Mouse (Mus musculus) monocyte, adult 2 months (primary cell): ENCODE measurements at regions not wholly inside any gene's neighbourhood (a gene's known extent, or its start where the extent isn't known, plus 50 kb on each side); places are given as distances from the start of the nearest gene placed in this dataset.
"Not testable (repeated sequence)": the region's sequence is repeated elsewhere in the genome, so short reads cannot be mapped to it uniquely, and the experiment has no call there.

Source experiments
- DNase-seq, 2 experiments: peaks; one replicate each; pipeline ENCODE4 v3.0.0; 2022; ENCODE audit warnings: low spot score in 2 of 2, low read depth in 1 of 2

DNA sequence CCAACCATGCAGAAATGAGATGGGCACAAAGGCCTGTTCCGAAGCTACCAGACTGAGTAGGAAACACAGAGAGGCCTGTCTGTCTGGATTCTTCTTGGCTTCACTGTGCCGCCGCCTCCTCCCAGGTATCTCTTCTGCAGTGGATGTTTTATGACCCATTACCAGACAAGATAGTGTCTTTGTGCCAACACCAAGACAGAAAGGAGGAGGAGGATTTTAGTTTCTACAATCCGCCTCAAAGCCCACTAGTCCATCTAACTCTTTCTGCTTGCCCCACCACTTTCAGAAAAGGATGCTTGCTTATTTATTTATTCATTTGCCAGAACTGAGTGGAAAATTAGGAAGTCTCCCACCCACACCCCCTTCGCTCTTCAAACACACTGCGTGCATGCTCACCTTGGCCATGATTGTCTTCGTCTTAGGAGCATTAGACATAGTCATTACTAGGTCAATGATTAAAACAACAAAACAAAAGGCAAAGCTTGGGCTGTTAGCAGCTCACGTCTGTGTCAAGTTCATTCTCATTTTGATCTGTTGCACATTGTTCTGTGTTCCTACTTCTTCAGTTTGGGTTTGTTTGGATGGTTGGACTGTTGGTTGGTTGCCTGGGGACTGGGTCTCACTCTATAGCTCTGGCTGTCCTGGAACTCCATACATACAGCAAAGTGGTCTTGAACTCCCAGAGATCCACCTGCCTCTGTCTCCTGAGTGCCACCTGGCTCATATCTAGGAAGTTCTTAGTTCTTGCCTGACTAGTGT is 61.7 kb upstream of the Cpm start:
- no peak for DNase-seq

DNA sequence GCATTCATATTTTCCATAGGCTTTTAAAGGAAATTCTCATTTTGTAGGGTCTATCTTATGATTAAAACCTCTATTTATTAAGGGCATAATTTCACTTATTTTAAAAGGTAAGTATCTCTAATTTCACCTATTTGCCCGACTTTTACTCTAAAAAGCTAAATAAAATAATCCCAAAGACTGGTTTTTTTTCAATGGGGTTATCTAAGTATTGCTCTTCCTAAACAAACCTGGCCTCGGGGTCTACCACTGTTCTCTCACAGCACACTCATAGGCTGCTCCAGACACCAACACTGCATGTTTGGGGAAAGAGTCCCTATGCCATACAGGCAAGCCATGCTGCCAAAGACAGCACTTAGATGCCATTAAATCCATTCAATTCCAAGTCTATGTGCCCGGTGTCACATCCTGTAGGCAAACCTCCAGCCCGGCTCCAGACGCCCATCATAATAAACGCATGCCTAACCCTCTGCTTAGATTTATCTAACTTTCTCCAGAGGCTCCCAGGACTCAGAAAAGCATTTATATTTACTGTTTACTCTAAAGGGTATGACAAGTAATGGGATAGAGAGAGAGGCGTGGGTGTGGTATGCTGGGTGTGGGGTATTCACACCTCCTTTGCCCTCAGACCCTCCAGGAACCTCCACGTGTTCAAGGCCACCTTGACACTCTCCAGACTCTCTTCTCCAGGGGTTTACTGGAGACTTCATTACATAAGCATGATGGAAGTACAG is 62.5 kb upstream of the Cpm start:
- no peak for DNase-seq

DNA sequence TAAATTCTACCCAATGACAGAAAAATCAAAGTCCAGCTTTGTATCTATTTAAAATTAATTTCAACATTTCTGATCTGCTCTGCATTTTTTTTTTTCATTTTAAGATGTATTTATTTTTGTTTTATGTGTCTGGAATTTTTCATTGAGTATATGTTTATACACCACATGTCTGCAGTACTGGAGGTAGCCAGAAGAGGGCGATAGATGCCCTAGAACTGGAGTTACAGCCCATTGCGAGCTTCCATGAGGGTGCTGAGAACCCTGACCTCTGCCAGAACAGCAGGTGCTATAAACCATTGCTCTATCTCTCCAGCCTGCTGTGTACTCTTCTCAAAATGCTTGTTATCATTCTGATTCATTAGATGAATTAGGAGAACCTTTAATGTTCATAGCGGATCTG is 63.1 kb upstream of the Cpm start:
- no peak for DNase-seq

DNA sequence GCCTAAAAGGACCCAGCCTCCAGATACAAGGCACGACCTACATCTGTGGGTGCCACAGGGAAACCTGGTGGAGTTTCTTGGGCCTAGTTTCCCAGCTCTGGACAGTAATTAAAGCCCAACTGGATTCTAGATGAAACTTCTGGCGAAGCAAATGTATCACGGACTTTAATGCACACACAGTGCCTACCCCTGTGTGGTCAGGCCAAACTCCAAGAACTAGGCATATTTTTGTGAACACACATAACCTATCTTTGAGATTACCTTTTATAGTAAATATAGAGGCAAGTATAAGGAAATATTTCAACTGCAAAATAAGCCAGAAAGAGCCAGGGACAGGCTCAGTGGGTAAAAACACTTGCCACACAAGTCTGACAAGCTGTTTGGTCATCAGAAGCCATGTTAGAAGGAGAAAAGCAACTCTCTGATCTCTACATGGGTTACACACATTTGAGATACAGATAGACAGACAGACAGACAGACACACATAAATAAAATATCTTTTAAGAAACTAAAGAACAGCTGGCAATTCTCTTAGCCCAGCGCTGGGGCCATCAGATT is 63.7 kb upstream of the Cpm start:
- no peak for DNase-seq

DNA sequence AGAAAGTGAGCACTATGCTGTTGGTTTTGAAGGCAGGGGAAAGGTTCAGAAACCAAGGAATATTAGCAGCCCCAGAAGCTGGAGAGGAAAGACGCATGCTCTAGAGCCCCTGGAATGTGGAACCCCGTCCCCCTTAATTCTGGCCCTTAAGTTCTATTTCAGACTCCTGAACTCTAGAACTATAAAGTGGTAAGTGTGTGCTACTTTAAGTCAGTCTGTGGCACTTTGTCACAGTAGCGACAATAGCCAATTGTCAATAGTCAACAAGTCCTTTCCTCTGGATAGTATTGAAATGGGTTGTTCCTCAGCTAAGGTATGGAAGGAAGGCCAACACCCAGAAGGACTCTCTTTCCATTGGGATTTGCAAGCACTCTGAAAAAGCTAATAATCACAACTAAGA is 64.2 kb upstream of the Cpm start:
- no peak for DNase-seq

DNA sequence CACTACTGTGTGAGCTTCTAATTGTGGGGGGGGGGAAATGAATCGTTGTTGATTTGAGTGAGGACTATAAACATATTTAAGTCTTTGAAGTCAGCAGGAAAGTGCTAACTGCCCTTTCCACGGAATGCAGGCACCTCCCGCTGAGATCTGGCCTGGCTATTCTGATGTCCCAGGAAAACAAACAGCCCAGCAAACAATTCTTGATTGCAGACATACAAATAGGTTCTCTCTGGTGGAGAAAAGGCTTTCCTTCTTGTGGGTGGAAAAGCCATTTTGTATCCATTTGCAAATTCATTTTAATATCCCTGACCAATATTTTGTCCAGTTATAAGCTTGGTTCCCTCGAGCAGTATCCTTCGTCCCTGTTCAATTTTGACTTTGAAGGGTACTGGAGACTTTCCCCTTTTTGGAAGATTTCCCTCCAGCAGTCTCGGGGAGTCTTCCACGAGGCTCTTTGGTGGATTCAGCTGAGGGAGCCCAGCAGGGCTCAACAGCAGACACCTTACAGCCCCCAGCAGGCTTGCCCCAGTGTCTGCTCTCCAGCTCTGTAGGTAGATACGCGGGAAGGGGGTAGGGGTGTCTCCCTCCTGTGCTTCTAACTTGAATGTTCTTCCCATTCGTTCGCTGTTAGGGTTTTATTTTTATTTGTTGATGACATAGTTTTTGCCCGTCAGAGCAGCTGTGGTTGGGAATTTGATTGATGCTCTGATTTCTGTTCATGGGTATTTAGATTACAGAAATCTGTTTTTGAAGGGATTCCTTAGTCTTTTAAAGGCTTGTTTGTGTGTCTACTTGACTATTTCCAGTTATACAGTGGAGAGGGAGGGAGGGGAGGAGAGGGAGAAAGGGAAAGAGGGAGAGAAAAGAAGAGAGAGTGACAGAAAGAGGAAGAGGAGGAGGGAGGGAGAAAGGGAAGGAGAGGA is 64.9 kb upstream of the Cpm start:
- DNase-seq: no peak

GRCm38 (mm10) chr10:117563429-117564117 is 65.7 kb upstream of the Cpm start:
- DNase-seq: no peak

DNA sequence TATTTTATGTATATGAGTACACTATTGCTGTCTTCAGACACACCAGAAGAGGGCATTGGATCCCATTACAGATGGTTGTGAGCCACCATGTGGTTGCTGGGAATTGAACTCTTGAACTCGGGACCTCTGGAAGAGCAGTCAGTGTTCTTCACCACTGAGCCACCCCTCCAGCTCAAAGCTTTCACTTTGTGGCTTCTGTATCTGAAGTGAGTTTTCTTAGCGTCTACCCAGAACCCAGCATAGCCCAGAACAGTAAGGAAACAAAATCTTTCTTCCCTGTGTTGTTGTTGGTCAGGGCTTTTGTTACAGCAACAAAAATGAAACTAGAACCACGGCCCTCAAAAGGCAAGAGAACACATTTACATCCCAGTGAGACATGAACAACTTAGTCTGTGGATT is 66.5 kb upstream of the Cpm start:
- DNase-seq: not testable (repeated sequence)

DNA sequence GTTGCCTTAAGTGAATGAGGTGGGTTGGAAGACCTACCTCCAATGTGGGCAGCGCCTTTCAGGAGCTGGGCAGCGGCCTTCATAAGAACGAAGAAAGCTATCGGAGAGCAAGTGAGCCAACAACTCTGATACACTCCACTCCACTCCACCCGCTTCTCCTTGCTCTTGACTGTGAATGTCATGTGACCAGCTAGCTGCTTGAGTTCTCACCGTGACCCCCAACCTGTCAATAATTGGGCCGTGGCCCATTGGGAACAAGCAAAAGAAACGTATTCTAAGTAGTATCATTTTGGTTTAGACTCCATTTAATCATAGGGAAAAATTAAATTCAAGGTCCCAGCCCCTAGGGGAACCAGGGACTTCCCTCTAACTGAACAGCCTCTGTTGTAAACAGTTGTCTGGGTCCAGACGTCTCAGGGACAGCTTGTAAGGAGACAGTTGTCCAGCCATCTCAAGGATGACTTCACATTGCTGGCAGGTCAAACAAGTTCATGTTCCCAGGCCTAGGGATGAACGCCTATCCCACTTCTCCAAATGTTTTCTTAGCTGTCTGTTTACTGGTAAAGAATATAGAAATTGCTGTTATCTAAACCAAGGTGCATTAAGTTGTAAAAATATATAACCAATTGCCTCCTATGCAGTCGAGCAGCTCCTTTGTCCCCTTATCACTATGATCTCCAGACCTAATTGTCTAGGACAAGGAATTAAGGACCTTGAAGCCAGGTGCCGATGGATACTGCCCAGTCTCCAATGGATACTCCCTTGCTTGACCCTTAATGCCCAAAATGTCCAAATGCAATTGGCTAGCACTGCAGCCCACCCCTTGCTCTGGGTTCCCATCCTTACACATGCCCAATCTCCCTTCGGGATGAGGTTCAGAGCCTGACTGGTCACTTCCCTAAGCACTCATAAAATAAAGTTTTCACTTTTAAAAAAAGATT is 67.1 kb upstream of the Cpm start:
- DNase-seq: no peak

- no peak for DNase-seq
These were observed 68.0 kb upstream of the Cpm start for GRCm38 (mm10) chr10:117561279-117561820.

DNA sequence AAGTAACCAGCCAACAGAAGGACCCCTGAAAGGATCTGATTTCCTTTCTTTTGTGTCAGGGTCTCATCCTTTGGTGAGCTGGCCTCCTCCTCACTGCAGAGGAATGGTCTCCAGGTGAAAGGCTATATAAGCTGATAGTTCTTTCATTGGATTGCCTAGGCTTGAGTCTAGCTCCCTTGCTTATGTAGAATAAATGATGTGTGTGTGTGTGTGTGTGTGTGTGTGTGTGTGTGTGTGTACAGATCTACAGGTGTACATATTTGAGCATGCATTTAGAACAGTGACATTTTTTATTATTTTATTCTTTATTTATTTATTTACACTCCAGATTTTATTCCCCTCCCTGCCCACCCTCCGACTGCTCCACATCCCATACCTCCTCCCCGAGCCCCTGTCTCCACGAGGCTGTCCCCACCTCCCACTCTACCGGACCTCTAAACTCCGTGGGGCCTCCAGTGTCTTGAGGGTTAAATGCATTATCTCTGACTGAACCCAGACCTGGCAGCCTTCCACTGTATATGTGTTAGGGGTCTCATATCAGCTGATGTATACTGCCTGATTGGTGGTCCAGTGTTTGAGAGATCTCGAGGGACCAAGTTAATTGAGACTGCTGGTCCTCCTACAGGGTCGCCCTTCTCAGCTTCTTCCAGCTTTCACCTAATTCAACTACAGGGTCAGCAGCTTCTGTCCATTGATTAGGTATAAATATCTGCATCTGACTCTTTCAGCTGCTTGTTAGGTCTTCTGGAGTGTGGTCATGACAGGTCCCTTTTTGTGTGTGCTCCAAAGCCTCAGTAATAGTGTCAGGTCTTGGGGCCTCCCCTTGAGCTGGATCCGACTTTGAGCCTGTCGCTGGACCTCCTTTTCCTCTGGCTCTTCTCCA is 68.7 kb upstream of the Cpm start:
- no peak for DNase-seq

DNA sequence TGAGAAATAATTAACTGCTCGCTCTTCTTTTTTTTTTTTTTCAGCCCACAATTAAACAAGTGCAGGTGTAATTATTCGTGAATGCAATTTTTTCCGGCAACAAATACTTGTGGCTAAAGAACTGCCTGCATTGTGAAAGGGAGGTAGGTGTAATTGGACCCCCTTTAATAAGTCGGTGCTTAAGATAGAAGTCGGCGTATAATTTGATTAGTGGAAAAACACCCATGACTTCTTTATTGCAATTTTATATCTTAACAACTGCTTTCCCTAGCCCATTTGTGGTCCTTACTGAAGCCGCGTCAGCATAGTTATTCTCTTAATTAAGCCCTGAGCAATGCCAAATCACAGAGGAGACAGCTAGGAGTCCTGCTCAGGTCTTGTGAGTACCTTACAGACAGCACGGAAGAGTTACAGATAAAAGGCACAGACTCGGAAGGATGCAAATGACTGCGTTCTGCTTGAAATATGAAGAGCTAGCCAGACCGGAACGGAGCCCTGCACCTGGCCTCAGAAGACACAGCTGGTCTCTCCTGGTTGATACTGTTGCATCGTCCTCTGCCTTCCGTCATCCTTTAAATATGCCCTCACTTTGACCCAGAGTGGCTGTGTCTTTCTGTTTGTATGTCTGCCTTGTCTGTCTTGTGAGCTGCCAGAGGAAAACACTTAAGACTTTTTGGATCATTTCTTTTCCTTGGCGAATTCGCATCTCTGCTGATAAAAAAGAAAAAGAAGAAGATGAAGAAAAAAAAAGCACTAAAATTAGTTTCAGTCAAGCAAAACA is 69.5 kb upstream of the Cpm start:
- DNase-seq: no peak

GRCm38 (mm10) chr10:117558891-117559614 is 70.2 kb upstream of the Cpm start:
- no peak for DNase-seq

DNA sequence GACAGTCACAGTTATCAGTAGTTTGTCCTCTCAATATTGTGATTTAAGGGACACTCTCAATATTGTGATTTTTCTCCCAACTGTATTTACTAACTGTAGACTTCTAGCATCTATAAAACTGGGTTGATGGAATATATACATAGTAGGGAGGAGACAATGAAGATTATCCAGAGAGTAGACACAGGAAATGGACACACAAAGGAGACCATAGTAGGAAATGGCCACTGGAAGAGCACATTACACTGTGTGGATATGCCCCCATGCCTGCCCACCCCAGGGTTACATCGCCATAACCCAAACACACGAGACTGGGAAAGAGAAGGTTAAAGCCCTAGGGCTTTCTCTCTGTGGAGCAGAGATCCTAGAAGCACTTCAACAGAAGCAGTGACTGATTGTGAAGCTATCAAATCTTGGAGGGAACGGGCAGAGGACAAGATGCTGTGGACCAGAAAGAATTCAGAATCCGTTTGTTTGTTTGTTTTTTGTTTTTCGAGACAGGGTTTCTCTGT is 71.0 kb upstream of the Cpm start:
- DNase-seq: no peak

- DNase-seq: no peak
These were observed 71.6 kb upstream of the Cpm start for GRCm38 (mm10) chr10:117557666-117558065.

- DNase-seq: no peak
These were observed 72.3 kb upstream of the Cpm start for GRCm38 (mm10) chr10:117556851-117557542.
